Mouse (Mus musculus) myocyte (in vitro differentiated cells): ENCODE measurements around the gene Tmem238. TPM values are rescaled to one million over a fixed set of nuclear protein-coding genes. Genes with fewer than 3 reads are reported as not detected.

ENCODE experiments used
- H3K27me3 ChIP-seq: one replicate; pipeline ENCODE4 v1.6.1; 2011; ENCODE audit not compliant: control insufficient read depth, insufficient read depth, insufficient read length
- H3K36me3 ChIP-seq: one replicate; pipeline ENCODE4 v1.6.1; 2011; ENCODE audit not compliant: control insufficient read depth, insufficient read depth
- H3K4me2 ChIP-seq: one replicate; pipeline ENCODE4 v1.6.1; 2011; ENCODE audit warnings: low read depth, control low read depth
- H3K4me3 ChIP-seq: one replicate; pipeline ENCODE4 v1.5.1; 2011; ENCODE audit warnings: mild to moderate bottlenecking, control low read depth, moderate library complexity
- H3K79me2 ChIP-seq: one replicate; pipeline ENCODE4 v1.6.1; 2011; ENCODE audit not compliant: control insufficient read depth, insufficient read depth
- H3ac ChIP-seq: one replicate; pipeline ENCODE4 v1.6.1; 2011; ENCODE audit not compliant: control insufficient read depth, insufficient read length
- CEBPB ChIP-seq: IDR thresholded peaks from 2 replicates; pipeline ENCODE4 v1.6.1; 2011; ENCODE audit warnings: mild to moderate bottlenecking, moderate library complexity; ENCODE audit not compliant: poor library complexity, insufficient read depth, severe bottlenecking
- E2F4 ChIP-seq: IDR thresholded peaks from one replicate; pipeline ENCODE4 v1.6.1; 2011; ENCODE audit warnings: mild to moderate bottlenecking, control low read depth, moderate library complexity; ENCODE audit not compliant: insufficient read depth
- MAX ChIP-seq: IDR thresholded peaks from one replicate; pipeline ENCODE4 v1.6.1; 2011; ENCODE audit warnings: low read depth, mild to moderate bottlenecking, control low read depth
- MYOD1 ChIP-seq, 3 experiments: IDR thresholded peaks; one replicate each; pipeline ENCODE4 v1.6.1; 2011; ENCODE audit warnings: control low read depth in 2 of 3, low read depth in 2 of 3, mild to moderate bottlenecking in 2 of 3, moderate library complexity in 1 of 3; ENCODE audit not compliant: insufficient read length in 2 of 3, control insufficient read depth in 1 of 3
- MYOG ChIP-seq, 3 experiments: IDR thresholded peaks; one replicate each; pipeline ENCODE4 v1.6.1; 2011; ENCODE audit warnings: control low read depth in 2 of 3, low read depth in 2 of 3, mild to moderate bottlenecking in 2 of 3; ENCODE audit not compliant: insufficient read length in 2 of 3, control insufficient read depth in 1 of 3, insufficient read depth in 1 of 3
- POLR2A ChIP-seq: IDR thresholded peaks from one replicate; pipeline ENCODE4 v1.6.1; 2011; ENCODE audit warnings: low read depth, mild to moderate bottlenecking, control low read depth, moderate library complexity; ENCODE audit not compliant: insufficient read length
- POLR2AphosphoS2 ChIP-seq: IDR thresholded peaks from one replicate; pipeline ENCODE4 v1.6.1; 2011; ENCODE audit warnings: low read depth, control low read depth; ENCODE audit not compliant: insufficient read length
- REST ChIP-seq: IDR thresholded peaks from one replicate; pipeline ENCODE4 v1.6.1; 2011; ENCODE audit warnings: mild to moderate bottlenecking, control low read depth, moderate library complexity; ENCODE audit not compliant: insufficient read depth, insufficient read length
- SRF ChIP-seq: IDR thresholded peaks from one replicate; pipeline ENCODE4 v1.6.1; 2011; ENCODE audit warnings: low read depth; ENCODE audit not compliant: control insufficient read depth, insufficient read length
- TCF12 ChIP-seq: IDR thresholded peaks from one replicate; pipeline ENCODE4 v1.6.1; 2011; ENCODE audit warnings: mild to moderate bottlenecking, control low read depth; ENCODE audit not compliant: poor library complexity, insufficient read depth, severe bottlenecking
- TCF3 ChIP-seq: IDR thresholded peaks from one replicate; pipeline ENCODE4 v1.6.1; 2011; ENCODE audit warnings: low read depth, control low read depth; ENCODE audit not compliant: insufficient read length
- USF1 ChIP-seq: IDR thresholded peaks from one replicate; pipeline ENCODE4 v1.6.1; 2011; ENCODE audit warnings: low read depth, mild to moderate bottlenecking, control low read depth, moderate library complexity
- polyA plus RNA-seq: library from polyadenylated mRNA; unstranded; fragments of >200 nt; fragmentation: generic; extraction: Trizol; gene quantifications from one replicate; pipeline ENCODE4 v1.2.1, GENCODE M21; 2012; ENCODE audit warnings: missing spikeins

Gene Tmem238
- polyA plus RNA-seq, 1 experiment: 7.1 TPM

DNA sequence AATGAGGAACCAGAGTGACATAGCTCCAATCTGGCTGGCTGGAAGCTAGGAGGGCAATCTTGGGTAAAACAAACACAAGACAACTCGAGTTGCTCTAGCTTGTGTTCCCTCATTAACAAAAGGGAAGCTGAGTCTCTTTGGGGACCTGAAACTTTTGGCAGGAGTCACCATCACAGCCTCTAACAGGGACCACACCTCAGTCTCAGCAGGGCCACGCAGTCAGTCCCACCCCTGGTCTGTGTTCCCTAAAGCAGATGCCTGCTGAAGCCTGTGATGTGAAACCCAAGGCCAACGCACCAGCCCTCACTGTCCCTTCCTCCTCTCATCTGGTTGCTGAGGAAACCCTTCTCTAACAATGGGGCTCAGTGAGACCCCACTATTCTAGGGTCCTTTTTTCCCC lies 7.3 kb downstream of the Tmem238 start:
- Histone ChIP-seq H3K27me3 (no peaks in the 10 kb centered on the region), H3K36me3 (no peaks in the 10 kb centered on the region), H3ac (no peak overlapping the region), H3K4me2 (no peak overlapping the region), H3K79me2 (no peaks in the 10 kb centered on the region), H3K4me3 (no peak overlapping the region)
- no peak for TF ChIP-seq POLR2A
- no peak for TF ChIP-seq MYOD1 (IDR thresholded peaks at IDR 0.05; ENCODE audit: control insufficient read depth in 1 of 3, insufficient read length in 2 of 3, low read depth in 2 of 3)
- no peak for TF ChIP-seq SRF
- TF ChIP-seq USF1: no peak
- TF ChIP-seq MAX: no peak
- TF ChIP-seq POLR2AphosphoS2: no peak
- no peak for TF ChIP-seq REST
- TF ChIP-seq CEBPB: no peak
- TF ChIP-seq TCF3: no peak
- no peak for TF ChIP-seq E2F4
- TF ChIP-seq MYOG (IDR thresholded peaks at IDR 0.05; ENCODE audit: control insufficient read depth in 1 of 3, insufficient read depth in 1 of 3, insufficient read length in 2 of 3, low read depth in 2 of 3): no peak
- no peak for TF ChIP-seq TCF12

DNA sequence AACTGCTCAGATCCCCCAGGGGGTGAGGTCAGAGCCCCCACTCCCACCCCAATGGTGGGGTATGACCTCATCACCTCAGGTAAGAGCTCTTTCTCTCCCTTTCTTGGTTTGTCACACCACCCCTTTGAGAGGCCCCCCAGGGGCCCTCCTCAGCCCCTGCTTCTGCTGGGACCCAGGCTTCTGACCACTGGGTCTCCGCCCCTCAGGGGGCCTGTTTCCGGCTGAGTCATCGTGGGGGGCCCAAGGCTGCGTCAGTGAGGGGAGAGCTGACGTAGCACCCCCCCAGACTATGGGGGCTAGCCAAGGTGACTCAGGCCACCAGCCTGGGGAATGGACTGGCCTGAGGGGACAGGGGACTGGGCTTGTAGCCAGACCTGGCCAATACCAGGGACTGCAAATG lies 9.5 kb downstream of the Tmem238 start:
- Histone ChIP-seq H3K27me3 (no peaks in the 10 kb centered on the region), H3K4me2 (no peak overlapping the region), H3K4me3 (no peak overlapping the region), H3K36me3 (no peaks in the 10 kb centered on the region), H3K79me2 (no peaks in the 10 kb centered on the region), H3ac (no peak overlapping the region)
- TF ChIP-seq USF1 (no peak), TCF12 (no peak), SRF (no peak), E2F4 (no peak), POLR2A (no peak), MAX (no peak), MYOG (IDR thresholded peaks at IDR 0.05; ENCODE audit: control insufficient read depth in 1 of 3, insufficient read depth in 1 of 3, insufficient read length in 2 of 3, low read depth in 2 of 3) (no peak), POLR2AphosphoS2 (no peak), TCF3 (no peak), REST (no peak), MYOD1 (IDR thresholded peaks at IDR 0.05; ENCODE audit: control insufficient read depth in 1 of 3, insufficient read length in 2 of 3, low read depth in 2 of 3) (no peak), CEBPB (no peak)

DNA sequence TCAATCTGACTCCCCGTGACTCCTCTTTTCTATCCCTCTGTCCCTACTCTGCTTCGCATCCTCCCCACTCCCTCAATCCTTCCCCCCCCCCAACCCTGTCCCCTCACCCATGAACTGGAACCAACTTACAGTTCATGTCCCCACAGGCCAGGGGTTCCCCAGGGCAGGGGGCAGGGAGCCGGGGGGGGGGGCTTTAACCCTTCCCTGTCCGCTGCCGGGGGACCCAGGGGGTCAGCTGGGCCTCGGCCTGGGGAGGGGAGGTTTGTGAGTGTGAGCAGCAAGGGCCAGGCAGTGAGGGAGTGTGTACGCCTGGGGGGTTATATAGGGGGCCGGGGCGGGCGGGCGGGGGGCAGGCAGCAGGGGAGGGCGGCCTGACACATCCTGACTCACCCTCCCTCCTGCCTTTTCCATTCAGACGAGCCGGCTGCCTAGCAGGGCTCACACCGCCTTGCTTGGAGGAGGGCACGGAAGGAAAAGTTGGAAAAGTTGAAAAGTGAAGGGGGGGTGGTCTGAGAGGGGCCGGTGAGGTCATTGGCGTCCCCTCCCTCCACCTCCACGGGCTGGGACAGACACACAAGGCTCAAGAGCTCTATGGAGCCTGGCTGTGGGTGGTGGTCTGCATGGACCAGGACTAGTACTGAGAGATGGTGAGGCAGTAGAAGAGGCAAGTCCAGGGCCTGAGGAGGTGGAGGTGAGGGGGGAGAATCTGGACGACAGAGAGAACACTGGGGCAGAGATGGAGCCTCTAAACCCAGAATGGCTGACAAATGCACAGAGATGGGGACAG lies 11.4 kb downstream of the Tmem238 start:
- Histone ChIP-seq H3K4me2 (peak overlapping the region; percentile 73), H3K4me3 (peak overlapping the region; percentile 19), H3ac (no peak overlapping the region), H3K36me3 (no peaks in the 10 kb centered on the region), H3K79me2 (no peaks in the 10 kb centered on the region), H3K27me3 (no peaks in the 10 kb centered on the region)
- no peak for TF ChIP-seq MAX
- no peak for TF ChIP-seq MYOD1 (IDR thresholded peaks at IDR 0.05; ENCODE audit: control insufficient read depth in 1 of 3, insufficient read length in 2 of 3, low read depth in 2 of 3)
- TF ChIP-seq POLR2AphosphoS2: no peak
- TF ChIP-seq POLR2A: no peak
- TF ChIP-seq E2F4: no peak
- TF ChIP-seq SRF: no peak
- TF ChIP-seq TCF3: no peak
- no peak for TF ChIP-seq TCF12

DNA sequence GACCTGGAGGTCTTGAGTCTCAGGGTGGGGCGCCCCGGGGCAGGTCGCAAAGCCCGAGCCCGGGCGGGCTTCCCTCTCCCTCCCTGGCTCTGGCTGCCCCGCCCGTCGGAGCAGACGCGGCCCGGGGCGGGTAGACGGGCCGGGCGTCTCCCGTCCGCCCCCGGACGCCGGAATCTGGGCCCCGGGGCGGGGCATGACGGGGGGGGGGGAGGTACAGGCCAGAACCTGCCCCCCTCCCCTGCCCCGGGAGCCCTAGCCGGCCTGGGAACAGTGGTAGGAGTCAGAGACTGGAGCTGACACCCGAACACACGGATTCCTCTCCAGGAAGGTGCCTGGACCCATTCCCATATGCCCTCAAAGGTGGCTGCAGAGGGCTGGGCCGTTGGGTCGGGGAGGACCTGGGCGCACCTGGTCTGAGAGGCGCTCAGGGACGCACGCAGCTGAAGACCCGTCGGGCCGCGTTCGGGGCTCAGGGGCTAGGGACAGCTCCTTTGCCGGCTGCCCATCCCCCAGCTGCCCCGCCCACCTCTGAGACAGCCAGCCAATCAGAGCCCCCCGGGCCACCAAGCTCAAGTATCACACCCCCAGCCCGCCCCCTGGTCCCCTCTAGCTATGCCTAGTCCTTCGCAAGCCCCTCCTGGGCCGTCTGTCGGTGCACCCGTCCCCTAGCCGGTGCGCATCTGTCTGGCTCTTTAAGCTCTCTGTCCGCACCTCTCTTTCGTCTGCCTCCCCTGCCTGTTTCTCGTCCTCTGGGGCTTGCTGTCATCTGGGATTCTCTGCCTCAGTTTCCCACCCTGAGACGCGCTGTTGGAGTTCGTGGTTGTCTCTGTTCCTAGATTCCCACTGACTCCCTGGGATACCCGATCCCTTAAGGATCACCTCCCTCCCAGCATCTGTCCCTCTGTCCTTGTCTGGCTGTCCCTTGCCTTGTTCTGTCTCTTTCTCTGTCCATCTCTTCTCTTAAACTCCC lies 12.3 kb downstream of the Tmem238 start:
- TF ChIP-seq POLR2A: peak; percentile 50
- no peak for TF ChIP-seq MAX
- TF ChIP-seq USF1: no peak
- peak overlapping the region; percentile 19 for H3K4me3 ChIP-seq
- no peaks in the 10 kb centered on the region for H3K36me3 ChIP-seq
- peak overlapping the region; percentile 73 for H3K4me2 ChIP-seq
- H3ac ChIP-seq: no peak overlapping the region
- H3K79me2 ChIP-seq: no peaks in the 10 kb centered on the region
- no peaks in the 10 kb centered on the region for H3K27me3 ChIP-seq
